Mouse (Mus musculus): Measurements from ENCODE around the gene Bcl7b. TPM values are rescaled to one million over a fixed set of nuclear protein-coding genes. Genes with fewer than 3 reads are reported as not detected.

Gene Bcl7b
- polyA plus RNA-seq, 1 experiment from 2014 or later: 50.2 TPM

- Histone ChIP-seq H3K9ac (no peak overlapping the region), H3K9me3 (ENCODE audit: low read depth, low read length) (no peaks in the 10 kb centered on the region), H3K4me2 (peak overlapping the region; percentile 46), H3K36me3 (ENCODE audit: insufficient read depth) (no peaks in the 10 kb centered on the region), H3K4me3 (ENCODE audit: low read depth, low read length) (peak overlapping the region; percentile 16; the same call in 1 of the 2 replicates), H3K27ac (ENCODE audit: low read depth) (no peak overlapping the region), H3K27me3 (ENCODE audit: insufficient read depth, low read length) (peaks cover 24% of the 10 kb centered on the region), H3K4me1 (ENCODE audit: insufficient read depth) (no peaks in the 10 kb centered on the region)
- no peak for TF ChIP-seq CTCF (IDR thresholded peaks at IDR 0.05; ENCODE audit: low read depth)
- ATAC-seq (ENCODE audit: insufficient read depth) (peak; percentile 58; the same call in 1 of the 2 replicates), DNase-seq (peak; percentile 80)
- 5% methylated on average over 26 of the region's 26 CpGs for WGBS
Measured at GRCm38 (mm10) chr5:135133736-135134405, 34.2 kb upstream of the Bcl7b start.

GRCm38 (mm10) chr5:135134534-135134933 lies 33.5 kb upstream of the Bcl7b start:
- Histone ChIP-seq H3K4me3 (ENCODE audit: low read depth, low read length) (peak overlapping the region; percentile 16; the same call in 1 of the 2 replicates), H3K4me1 (ENCODE audit: insufficient read depth) (no peaks in the 10 kb centered on the region), H3K4me2 (peak overlapping the region; percentile 46), H3K27me3 (ENCODE audit: insufficient read depth, low read length) (peaks cover 24% of the 10 kb centered on the region), H3K36me3 (ENCODE audit: insufficient read depth) (no peaks in the 10 kb centered on the region), H3K9me3 (ENCODE audit: low read depth, low read length) (no peaks in the 10 kb centered on the region), H3K9ac (no peak overlapping the region), H3K27ac (ENCODE audit: low read depth) (no peak overlapping the region)
- ATAC-seq (ENCODE audit: insufficient read depth) (no peak), DNase-seq (peak; percentile 61)
- TF ChIP-seq CTCF (IDR thresholded peaks at IDR 0.05; ENCODE audit: low read depth): peak; percentile 71
- WGBS: 5% methylated on average over 8 of the region's 8 CpGs

- ATAC-seq (ENCODE audit: insufficient read depth) (no peak), DNase-seq (no peak)
- H3K36me3 ChIP-seq (ENCODE audit: insufficient read depth): no peaks in the 10 kb centered on the region
- H3K4me1 ChIP-seq (ENCODE audit: insufficient read depth): no peaks in the 10 kb centered on the region
- TF ChIP-seq CTCF (IDR thresholded peaks at IDR 0.05; ENCODE audit: low read depth): no peak
- H3K27ac ChIP-seq (ENCODE audit: low read depth): no peak overlapping the region
- H3K4me3 ChIP-seq (ENCODE audit: low read depth, low read length): no peak overlapping the region
- no peak overlapping the region for H3K4me2 ChIP-seq
- peaks cover 4% of the 10 kb centered on the region; the same call in 1 of the 2 replicates for H3K27me3 ChIP-seq (ENCODE audit: insufficient read depth, low read length)
- H3K9me3 ChIP-seq (ENCODE audit: low read depth, low read length): no peaks in the 10 kb centered on the region
- WGBS: 72% methylated on average over 2 of the region's 2 CpGs
- no peak overlapping the region for H3K9ac ChIP-seq
Measured at GRCm38 (mm10) chr5:135139881-135140280, 28.2 kb upstream of the Bcl7b start.

- TF ChIP-seq CTCF (IDR thresholded peaks at IDR 0.05; ENCODE audit: low read depth): no peak
- ATAC-seq (ENCODE audit: insufficient read depth): no peak
- no peaks in the 10 kb centered on the region for H3K36me3 ChIP-seq (ENCODE audit: insufficient read depth)
- no peak overlapping the region for H3K27ac ChIP-seq (ENCODE audit: low read depth)
- no peak overlapping the region for H3K4me2 ChIP-seq
- H3K9ac ChIP-seq: no peak overlapping the region
- DNase-seq: no peak
- H3K4me3 ChIP-seq (ENCODE audit: low read depth, low read length): no peak overlapping the region
- H3K9me3 ChIP-seq (ENCODE audit: low read depth, low read length): no peaks in the 10 kb centered on the region
- 38% methylated on average over 4 of the region's 4 CpGs for WGBS
- H3K27me3 ChIP-seq (ENCODE audit: insufficient read depth, low read length): no peaks in the 10 kb centered on the region
- peaks cover 4% of the 10 kb centered on the region; the same call in 1 of the 2 replicates for H3K4me1 ChIP-seq (ENCODE audit: insufficient read depth)
Measured at GRCm38 (mm10) chr5:135144469-135144868, 23.6 kb upstream of the Bcl7b start.

GRCm38 (mm10) chr5:135145532-135145931 lies 22.6 kb upstream of the Bcl7b start:
- Histone ChIP-seq H3K4me3 (ENCODE audit: low read depth, low read length) (no peak overlapping the region), H3K27ac (ENCODE audit: low read depth) (no peak overlapping the region), H3K36me3 (ENCODE audit: insufficient read depth) (no peaks in the 10 kb centered on the region), H3K27me3 (ENCODE audit: insufficient read depth, low read length) (no peaks in the 10 kb centered on the region), H3K9ac (no peak overlapping the region), H3K9me3 (ENCODE audit: low read depth, low read length) (no peaks in the 10 kb centered on the region), H3K4me1 (ENCODE audit: insufficient read depth) (peaks cover 4% of the 10 kb centered on the region; the same call in 1 of the 2 replicates), H3K4me2 (no peak overlapping the region)
- no peak for DNase-seq
- no peak for TF ChIP-seq CTCF (IDR thresholded peaks at IDR 0.05; ENCODE audit: low read depth)
- 69% methylated on average over 3 of the region's 3 CpGs for WGBS
- ATAC-seq (ENCODE audit: insufficient read depth): no peak

- DNase-seq (no peak), ATAC-seq (ENCODE audit: insufficient read depth) (no peak)
- TF ChIP-seq CTCF (IDR thresholded peaks at IDR 0.05; ENCODE audit: low read depth): no peak
- Histone ChIP-seq H3K9me3 (ENCODE audit: low read depth, low read length) (no peaks in the 10 kb centered on the region), H3K27ac (ENCODE audit: low read depth) (no peak overlapping the region), H3K9ac (no peak overlapping the region), H3K36me3 (ENCODE audit: insufficient read depth) (no peaks in the 10 kb centered on the region), H3K4me1 (ENCODE audit: insufficient read depth) (peaks cover 4% of the 10 kb centered on the region; the same call in 1 of the 2 replicates), H3K27me3 (ENCODE audit: insufficient read depth, low read length) (no peaks in the 10 kb centered on the region), H3K4me3 (ENCODE audit: low read depth, low read length) (no peak overlapping the region), H3K4me2 (no peak overlapping the region)
Measured at GRCm38 (mm10) chr5:135145955-135146354, 22.1 kb upstream of the Bcl7b start.

GRCm38 (mm10) chr5:135148715-135149052 lies 19.4 kb upstream of the Bcl7b start:
- H3K9me3 ChIP-seq (ENCODE audit: low read depth, low read length): no peaks in the 10 kb centered on the region
- no peak for TF ChIP-seq CTCF (IDR thresholded peaks at IDR 0.05; ENCODE audit: low read depth)
- no peaks in the 10 kb centered on the region for H3K27me3 ChIP-seq (ENCODE audit: insufficient read depth, low read length)
- peak overlapping the region; percentile 82 for H3K4me2 ChIP-seq
- H3K9ac ChIP-seq: peak overlapping the region; percentile 33
- H3K27ac ChIP-seq (ENCODE audit: low read depth): peak overlapping the region; percentile 58
- H3K4me3 ChIP-seq (ENCODE audit: low read depth, low read length): peak overlapping the region; percentile 88
- DNase-seq: no peak
- peaks cover 16% of the 10 kb centered on the region for H3K36me3 ChIP-seq (ENCODE audit: insufficient read depth)
- H3K4me1 ChIP-seq (ENCODE audit: insufficient read depth): peaks cover 4% of the 10 kb centered on the region; the same call in 1 of the 2 replicates
- ATAC-seq (ENCODE audit: insufficient read depth): no peak
- under 1% methylated on average over 13 of the region's 13 CpGs for WGBS
